Mouse (Mus musculus) hindbrain, postnatal 0 days (tissue): ENCODE data around the gene Olfr128. TPM values are rescaled to one million over a fixed set of nuclear protein-coding genes. Genes with fewer than 3 reads are reported as not detected.
"Not testable (repeated sequence)": the region's sequence is repeated elsewhere in the genome, so short reads cannot be mapped to it uniquely, and the experiment has no call there.

ENCODE experiments used
- ATAC-seq: fragments of 200-750 bp; cut with Nextera tagmentation; 2 replicates; pipeline ENCODE4 v1.8.0; 2017; ENCODE audit warnings: mild to moderate bottlenecking, moderate TSS enrichment, moderate library complexity
- DNase-seq: peaks from one replicate; pipeline ENCODE4 v3.0.0-alpha.2; 2015; ENCODE audit warnings: low spot score
- H3K27ac ChIP-seq: fragments of 300-500 bp; sonication (generic); 2 replicates; pipeline ENCODE4 v1.5.1; 2014; ENCODE audit warnings: mild to moderate bottlenecking
- H3K27me3 ChIP-seq: fragments of 300-500 bp; sonication (generic); 2 replicates; pipeline ENCODE4 v1.6.1; 2014; ENCODE audit warnings: low read length, mixed read lengths; ENCODE audit not compliant: insufficient read depth
- H3K36me3 ChIP-seq: fragments of 300-500 bp; sonication (generic); 2 replicates; pipeline ENCODE4 v1.6.1; 2014; ENCODE audit warnings: low read length, mixed read lengths; ENCODE audit not compliant: insufficient read depth
- H3K4me1 ChIP-seq: fragments of 300-500 bp; sonication (generic); 2 replicates; pipeline ENCODE4 v1.6.1; 2014; ENCODE audit warnings: antibody characterized with exemption, low read length, mixed read lengths; ENCODE audit not compliant: insufficient read depth
- H3K4me2 ChIP-seq: fragments of 300-500 bp; sonication (generic); 2 replicates; pipeline ENCODE4 v1.6.1; 2014; ENCODE audit warnings: low read depth, mild to moderate bottlenecking, low read length, moderate library complexity, mixed read lengths
- H3K4me3 ChIP-seq: fragments of 300-500 bp; sonication (generic); 2 replicates; pipeline ENCODE4 v1.5.1; 2014; ENCODE audit warnings: low read length
- H3K9ac ChIP-seq: fragments of 300-500 bp; sonication (generic); replicated peaks from 2 replicates; pipeline ENCODE4 v1.6.1; 2014; ENCODE audit warnings: mild to moderate bottlenecking, low read length, moderate library complexity, mixed read lengths
- H3K9me3 ChIP-seq: fragments of 300-500 bp; sonication (generic); 2 replicates; pipeline ENCODE4 v1.6.1; 2016; ENCODE audit warnings: low read length, mixed read lengths
- CTCF ChIP-seq: IDR thresholded peaks from 2 replicates; pipeline ENCODE4 v1.5.1; 2016; ENCODE audit warnings: antibody characterized with exemption, control low read depth, low read depth
- WGBS: fragments of 180-500 bp; shearing (Covaris S2); extraction: QIAGEN DNeasy Blood & Tissue Kit; methylation state at CpG from one replicate; pipeline ENCODE4 v1.1.7; 2014; 5-methylcytosine and 5-hydroxymethylcytosine counted together
- polyA plus RNA-seq: library from polyadenylated mRNA; unstranded; fragments of >200 nt; fragmentation: Nextera tagmentation; extraction: Ambion mirVana; gene quantifications from 2 replicates; pipeline ENCODE4 v1.2.1, GENCODE M21; 2015
- total RNA-seq: library from RNA; depleted of rRNA; stranded (reverse); fragments of >200 nt; gene quantifications from 2 replicates; pipeline ENCODE4 v1.2.3, GENCODE M21; 2014; rRNA removed

Olfr128 gene
- total RNA-seq (not detected in 2 replicates), polyA plus RNA-seq (not detected in 2 replicates)

DNA sequence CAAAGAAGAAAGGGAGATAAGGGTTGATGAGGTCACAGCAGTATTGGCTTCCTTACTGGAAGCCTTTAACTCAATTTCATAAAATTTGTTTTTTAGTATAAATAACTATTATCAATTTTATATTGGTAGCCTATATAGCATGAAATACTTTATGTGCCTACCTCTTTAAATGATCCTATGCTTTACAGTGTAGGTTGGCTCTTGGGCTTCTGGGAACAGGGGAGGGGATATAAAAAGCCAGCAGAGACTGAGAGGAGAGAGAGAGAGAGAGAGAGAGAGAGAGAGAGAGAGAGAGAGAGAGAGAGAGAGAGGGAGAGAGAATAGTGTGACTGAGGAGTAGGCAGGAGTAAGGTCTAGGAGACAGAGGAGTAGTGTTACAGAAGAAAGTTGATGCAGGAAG is at the start of gene Olfr128:
Gene Olfr128, plus strand, starts transcription at position 301 of the 400 bp plus-strand sequence.
- no peaks in the 10 kb centered on the region for H3K27me3 ChIP-seq
- H3K36me3 ChIP-seq, result no peaks in the 10 kb centered on the region
- H3K4me3 ChIP-seq, result no peak within 1 kb of the TSS
- H3K9ac ChIP-seq, result no peak within 1 kb of the TSS
- no peaks in the 10 kb centered on the region for H3K9me3 ChIP-seq
- no peak for ATAC-seq
- H3K4me2 ChIP-seq, result no peak within 1 kb of the TSS
- TF ChIP-seq CTCF, result no peak
- no peaks in the 10 kb centered on the region for H3K4me1 ChIP-seq
- no peak within 1 kb of the TSS for H3K27ac ChIP-seq
- no peak for DNase-seq

- no peak for ATAC-seq
- H3K4me2 ChIP-seq, result no peak overlapping the region
- H3K9ac ChIP-seq, result no peak overlapping the region
- no peak overlapping the region for H3K27ac ChIP-seq
- H3K36me3 ChIP-seq, result no peaks in the 10 kb centered on the region
- no peaks in the 10 kb centered on the region for H3K9me3 ChIP-seq
- H3K4me1 ChIP-seq, result no peaks in the 10 kb centered on the region
- no peaks in the 10 kb centered on the region for H3K27me3 ChIP-seq
- no peak overlapping the region for H3K4me3 ChIP-seq
- DNase-seq, result no peak
- no peak for TF ChIP-seq CTCF
- WGBS, result 83% methylated on average over 3 of the region's 3 CpGs
These were observed 46.5 kb upstream of the Olfr128 start for GRCm38 (mm10) chr17:37873830-37874229.

DNA sequence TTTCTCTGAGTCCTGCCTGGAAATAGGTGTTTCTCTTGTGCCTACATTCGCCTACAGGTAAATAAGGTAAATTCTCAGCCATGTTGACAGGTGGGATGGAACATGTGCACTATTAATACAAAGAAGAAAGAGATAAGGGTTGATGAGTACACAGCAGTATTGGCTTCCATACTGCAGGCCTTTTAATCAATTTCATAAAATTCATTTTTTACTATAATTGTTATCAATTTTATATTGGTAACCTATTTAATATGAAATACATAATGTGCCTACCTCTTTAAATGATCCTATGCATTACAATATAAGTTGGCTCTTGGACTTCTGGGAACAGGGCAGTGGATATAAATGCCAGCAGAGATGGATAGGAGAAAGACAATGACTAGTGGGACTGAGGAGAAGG is 20.2 kb upstream of the Olfr128 start, which contains the start of gene Olfr127:
Gene Olfr127, plus strand, starts transcription at position 301 of the 400 bp plus-strand sequence.
- no peaks in the 10 kb centered on the region for H3K9me3 ChIP-seq
- no peak within 1 kb of the TSS for H3K9ac ChIP-seq
- H3K4me1 ChIP-seq, result no peaks in the 10 kb centered on the region
- H3K4me3 ChIP-seq, result no peak within 1 kb of the TSS
- H3K27me3 ChIP-seq, result no peaks in the 10 kb centered on the region
- DNase-seq (no peak), ATAC-seq (no peak)
- 66% methylated on average over 1 of the region's 1 CpGs for WGBS
- H3K4me2 ChIP-seq, result no peak within 1 kb of the TSS
- no peak within 1 kb of the TSS for H3K27ac ChIP-seq
- no peak for TF ChIP-seq CTCF
- H3K36me3 ChIP-seq, result no peaks in the 10 kb centered on the region

DNA sequence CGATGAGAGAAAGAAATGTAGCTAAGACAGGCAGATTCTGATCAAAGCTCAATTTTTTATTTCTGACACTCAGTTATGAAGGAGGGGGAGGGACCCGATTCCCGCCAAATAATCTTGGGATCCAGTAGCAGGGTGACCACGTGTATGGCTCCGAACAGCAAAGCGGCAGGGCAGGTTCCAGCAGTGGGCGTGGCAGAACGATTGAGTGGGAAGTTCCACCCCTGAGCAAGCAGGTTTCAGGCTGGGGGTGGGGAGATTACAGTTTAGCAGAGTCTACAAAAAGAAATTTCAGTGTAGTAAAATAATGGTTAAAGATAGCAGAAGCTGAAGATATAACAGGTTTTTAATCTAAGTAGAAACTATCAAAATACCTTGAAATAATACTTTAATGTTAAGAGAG is 13.5 kb upstream of the Olfr128 start:
- WGBS, result 80% methylated on average over 8 of the region's 8 CpGs

DNA sequence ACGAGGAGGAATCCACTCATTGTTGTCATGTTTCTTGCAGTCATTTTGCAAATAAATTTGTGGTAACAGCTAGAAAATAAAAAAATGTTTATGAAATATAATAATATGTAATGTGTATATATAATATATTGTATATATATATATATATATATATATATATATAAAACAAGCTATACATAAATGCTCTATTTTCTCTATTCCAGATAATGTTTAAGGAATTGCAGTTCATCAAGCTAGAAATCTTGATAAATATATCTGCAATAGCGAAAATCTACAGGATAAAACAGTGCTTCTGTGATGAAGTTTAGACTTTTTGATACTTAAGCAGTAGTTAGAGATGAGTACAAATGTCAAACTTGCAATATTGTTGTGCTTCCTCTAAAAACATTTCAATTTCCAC is 32.6 kb downstream of the Olfr128 start, which contains the start of gene Olfr761:
Gene Olfr761, minus strand, starts transcription at position 101 of the 400 bp plus-strand sequence.
- Histone ChIP-seq H3K9ac (no peak within 1 kb of the TSS), H3K4me3 (no peak within 1 kb of the TSS), H3K9me3 (no peaks in the 10 kb centered on the region), H3K4me1 (no peaks in the 10 kb centered on the region), H3K27me3 (no peaks in the 10 kb centered on the region), H3K36me3 (no peaks in the 10 kb centered on the region), H3K4me2 (no peak within 1 kb of the TSS), H3K27ac (no peak within 1 kb of the TSS)
- WGBS, result 76% methylated on average over 2 of the region's 2 CpGs
- no peak for TF ChIP-seq CTCF
- no peak for DNase-seq
- ATAC-seq, result no peak

More for the DNA sequence above, 13.5 kb upstream of the Olfr128 start:
- not testable (repeated sequence) for H3K4me2 ChIP-seq, H3K36me3 ChIP-seq, H3K9ac ChIP-seq, ATAC-seq, H3K27me3 ChIP-seq, DNase-seq, H3K4me1 ChIP-seq, H3K27ac ChIP-seq, H3K4me3 ChIP-seq, H3K9me3 ChIP-seq

DNA sequence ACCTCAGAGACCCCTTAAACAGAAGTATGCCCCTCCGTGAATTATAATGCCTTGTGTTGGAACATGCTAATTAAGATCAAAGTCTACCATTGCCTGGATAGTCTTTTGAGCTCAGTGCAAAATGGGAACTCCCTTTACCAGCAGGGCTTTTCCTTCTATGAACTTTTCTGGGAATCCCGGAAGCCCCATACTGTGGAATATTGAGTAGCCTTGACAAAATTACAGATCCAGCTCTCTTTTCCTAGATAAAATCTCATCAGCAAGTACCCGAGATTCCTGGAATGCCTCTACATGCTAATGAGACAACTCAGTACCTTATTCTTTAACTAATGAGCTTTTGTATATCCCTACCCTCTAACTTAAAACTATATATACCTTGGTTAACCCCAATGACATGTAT is 53.2 kb downstream of the Olfr128 start:
- H3K27ac ChIP-seq, result no peak overlapping the region
- H3K4me3 ChIP-seq, result no peak overlapping the region
- DNase-seq (no peak), ATAC-seq (no peak)
- WGBS, result 78% methylated on average over 3 of the region's 3 CpGs
- TF ChIP-seq CTCF, result no peak
- no peak overlapping the region for H3K9ac ChIP-seq
- H3K27me3 ChIP-seq, result no peaks in the 10 kb centered on the region
- no peaks in the 10 kb centered on the region for H3K4me1 ChIP-seq
- no peaks in the 10 kb centered on the region for H3K9me3 ChIP-seq
- H3K36me3 ChIP-seq, result no peaks in the 10 kb centered on the region
- H3K4me2 ChIP-seq, result no peak overlapping the region

Other genes starting within 250 kb of the Olfr128 start
- not detected in 2 replicates for gene Olfr119, start 224.0 kb upstream of the Olfr128 start, total RNA-seq
- gene Olfr119, start 224.0 kb upstream of the Olfr128 start, polyA plus RNA-seq, result not detected in 2 replicates
- gene Olfr120, start 198.7 kb upstream of the Olfr128 start, total RNA-seq, result not detected in 2 replicates
- not detected in 2 replicates for gene Olfr120, start 198.7 kb upstream of the Olfr128 start, polyA plus RNA-seq
- gene Olfr121, start 171.7 kb upstream of the Olfr128 start, total RNA-seq, result not detected in 2 replicates
- gene Olfr121, start 171.7 kb upstream of the Olfr128 start, polyA plus RNA-seq, result not detected in 2 replicates
- gene Olfr122, start 151.9 kb upstream of the Olfr128 start, total RNA-seq, result not detected in 2 replicates
- gene Olfr122, start 151.9 kb upstream of the Olfr128 start, polyA plus RNA-seq, result not detected in 2 replicates
- gene Olfr123, start 127.0 kb upstream of the Olfr128 start, total RNA-seq, result not detected in 2 replicates
- gene Olfr123, start 127.0 kb upstream of the Olfr128 start, polyA plus RNA-seq, result not detected in 2 replicates
- not detected in 2 replicates for gene Olfr124, start 120.7 kb upstream of the Olfr128 start, total RNA-seq
- not detected in 2 replicates for gene Olfr124, start 120.7 kb upstream of the Olfr128 start, polyA plus RNA-seq
- gene Olfr125, start 87.6 kb upstream of the Olfr128 start, total RNA-seq, result 0.26 TPM in 1 of 2 replicates, not detected in the other
- gene Olfr125, start 87.6 kb upstream of the Olfr128 start, polyA plus RNA-seq, result not detected in 2 replicates
- not detected in 2 replicates for gene Olfr126, start 73.1 kb upstream of the Olfr128 start, total RNA-seq
- not detected in 2 replicates for gene Olfr126, start 73.1 kb upstream of the Olfr128 start, polyA plus RNA-seq
- not detected in 2 replicates for gene Olfr127, start 20.1 kb upstream of the Olfr128 start, total RNA-seq
- gene Olfr127, start 20.1 kb upstream of the Olfr128 start, polyA plus RNA-seq, result not detected in 2 replicates
- gene Olfr761, start 32.5 kb downstream of the Olfr128 start, total RNA-seq, result not detected in 2 replicates
- gene Olfr761, start 32.5 kb downstream of the Olfr128 start, polyA plus RNA-seq, result not detected in 2 replicates
- not detected in 2 replicates for gene Olfr129, start 139.5 kb downstream of the Olfr128 start, total RNA-seq
- gene Olfr129, start 139.5 kb downstream of the Olfr128 start, polyA plus RNA-seq, result not detected in 2 replicates
- not detected in 2 replicates for gene Olfr130, start 143.4 kb downstream of the Olfr128 start, total RNA-seq
- not detected in 2 replicates for gene Olfr130, start 143.4 kb downstream of the Olfr128 start, polyA plus RNA-seq
- gene Olfr131, start 168.1 kb downstream of the Olfr128 start, total RNA-seq, result not detected in 2 replicates
- gene Olfr131, start 168.1 kb downstream of the Olfr128 start, polyA plus RNA-seq, result not detected in 2 replicates
- not detected in 2 replicates for gene Olfr132, start 214.0 kb downstream of the Olfr128 start, total RNA-seq
- not detected in 2 replicates for gene Olfr132, start 214.0 kb downstream of the Olfr128 start, polyA plus RNA-seq
- not detected in 2 replicates for gene Olfr133, start 224.7 kb downstream of the Olfr128 start, total RNA-seq
- not detected in 2 replicates for gene Olfr133, start 224.7 kb downstream of the Olfr128 start, polyA plus RNA-seq